Mouse (Mus musculus) myocyte (in vitro differentiated cells): ENCODE measurements at regions not wholly inside any gene's neighbourhood (a gene's known extent, or its start where the extent isn't known, plus 50 kb on each side); places are given as distances from the start of the nearest gene placed in this dataset.
"Not testable (repeated sequence)": the region's sequence is repeated elsewhere in the genome, so short reads cannot be mapped to it uniquely, and the experiment has no call there.

ENCODE experiments used
- H3K27me3 ChIP-seq: one replicate; pipeline ENCODE4 v1.6.1; 2011; ENCODE audit not compliant: control insufficient read depth, insufficient read depth, insufficient read length
- H3K36me3 ChIP-seq: one replicate; pipeline ENCODE4 v1.6.1; 2011; ENCODE audit not compliant: control insufficient read depth, insufficient read depth
- H3K4me2 ChIP-seq: one replicate; pipeline ENCODE4 v1.6.1; 2011; ENCODE audit warnings: low read depth, control low read depth
- H3K4me3 ChIP-seq: one replicate; pipeline ENCODE4 v1.5.1; 2011; ENCODE audit warnings: mild to moderate bottlenecking, control low read depth, moderate library complexity
- H3K79me2 ChIP-seq: one replicate; pipeline ENCODE4 v1.6.1; 2011; ENCODE audit not compliant: control insufficient read depth, insufficient read depth
- H3ac ChIP-seq: one replicate; pipeline ENCODE4 v1.6.1; 2011; ENCODE audit not compliant: control insufficient read depth, insufficient read length
- CEBPB ChIP-seq: IDR thresholded peaks from 2 replicates; pipeline ENCODE4 v1.6.1; 2011; ENCODE audit warnings: mild to moderate bottlenecking, moderate library complexity; ENCODE audit not compliant: poor library complexity, insufficient read depth, severe bottlenecking
- E2F4 ChIP-seq: IDR thresholded peaks from one replicate; pipeline ENCODE4 v1.6.1; 2011; ENCODE audit warnings: mild to moderate bottlenecking, control low read depth, moderate library complexity; ENCODE audit not compliant: insufficient read depth
- MAX ChIP-seq: IDR thresholded peaks from one replicate; pipeline ENCODE4 v1.6.1; 2011; ENCODE audit warnings: low read depth, mild to moderate bottlenecking, control low read depth
- MYOD1 ChIP-seq, 3 experiments: IDR thresholded peaks; one replicate each; pipeline ENCODE4 v1.6.1; 2011; ENCODE audit warnings: control low read depth in 2 of 3, low read depth in 2 of 3, mild to moderate bottlenecking in 2 of 3, moderate library complexity in 1 of 3; ENCODE audit not compliant: insufficient read length in 2 of 3, control insufficient read depth in 1 of 3
- MYOG ChIP-seq, 3 experiments: IDR thresholded peaks; one replicate each; pipeline ENCODE4 v1.6.1; 2011; ENCODE audit warnings: control low read depth in 2 of 3, low read depth in 2 of 3, mild to moderate bottlenecking in 2 of 3; ENCODE audit not compliant: insufficient read length in 2 of 3, control insufficient read depth in 1 of 3, insufficient read depth in 1 of 3
- POLR2A ChIP-seq: IDR thresholded peaks from one replicate; pipeline ENCODE4 v1.6.1; 2011; ENCODE audit warnings: low read depth, mild to moderate bottlenecking, control low read depth, moderate library complexity; ENCODE audit not compliant: insufficient read length
- POLR2AphosphoS2 ChIP-seq: IDR thresholded peaks from one replicate; pipeline ENCODE4 v1.6.1; 2011; ENCODE audit warnings: low read depth, control low read depth; ENCODE audit not compliant: insufficient read length
- REST ChIP-seq: IDR thresholded peaks from one replicate; pipeline ENCODE4 v1.6.1; 2011; ENCODE audit warnings: mild to moderate bottlenecking, control low read depth, moderate library complexity; ENCODE audit not compliant: insufficient read depth, insufficient read length
- SRF ChIP-seq: IDR thresholded peaks from one replicate; pipeline ENCODE4 v1.6.1; 2011; ENCODE audit warnings: low read depth; ENCODE audit not compliant: control insufficient read depth, insufficient read length
- TCF12 ChIP-seq: IDR thresholded peaks from one replicate; pipeline ENCODE4 v1.6.1; 2011; ENCODE audit warnings: mild to moderate bottlenecking, control low read depth; ENCODE audit not compliant: poor library complexity, insufficient read depth, severe bottlenecking
- TCF3 ChIP-seq: IDR thresholded peaks from one replicate; pipeline ENCODE4 v1.6.1; 2011; ENCODE audit warnings: low read depth, control low read depth; ENCODE audit not compliant: insufficient read length
- USF1 ChIP-seq: IDR thresholded peaks from one replicate; pipeline ENCODE4 v1.6.1; 2011; ENCODE audit warnings: low read depth, mild to moderate bottlenecking, control low read depth, moderate library complexity

- no peak overlapping the region for H3K4me2 ChIP-seq
- no peaks in the 10 kb centered on the region for H3K36me3 ChIP-seq
- no peaks in the 10 kb centered on the region for H3K79me2 ChIP-seq
- TF ChIP-seq SRF (no peak), POLR2AphosphoS2 (no peak), USF1 (no peak), MYOG (IDR thresholded peaks at IDR 0.05; ENCODE audit: control insufficient read depth in 1 of 3, insufficient read depth in 1 of 3, insufficient read length in 2 of 3, low read depth in 2 of 3) (no peak), TCF3 (no peak), MYOD1 (IDR thresholded peaks at IDR 0.05; ENCODE audit: control insufficient read depth in 1 of 3, insufficient read length in 2 of 3, low read depth in 2 of 3) (no peak), MAX (no peak), TCF12 (no peak), E2F4 (no peak), POLR2A (no peak), CEBPB (no peak), REST (no peak)
- no peak overlapping the region for H3ac ChIP-seq
- H3K4me3 ChIP-seq = no peak overlapping the region
- no peaks in the 10 kb centered on the region for H3K27me3 ChIP-seq
These were observed 261.1 kb downstream of the Dad1 start for GRCm38 (mm10) chr14:53992712-53993286.

GRCm38 (mm10) chr14:53991390-53991789 lies 262.5 kb downstream of the Dad1 start:
- Histone ChIP-seq H3K4me3 (no peak overlapping the region), H3K27me3 (no peaks in the 10 kb centered on the region), H3K36me3 (no peaks in the 10 kb centered on the region), H3K4me2 (no peak overlapping the region), H3ac (no peak overlapping the region), H3K79me2 (no peaks in the 10 kb centered on the region)
- TF ChIP-seq MAX (no peak), E2F4 (no peak)

GRCm38 (mm10) chr14:53980771-53981170 lies 273.1 kb downstream of the Dad1 start:
- Histone ChIP-seq H3K27me3 (no peaks in the 10 kb centered on the region), H3ac (no peak overlapping the region), H3K36me3 (no peaks in the 10 kb centered on the region), H3K79me2 (no peaks in the 10 kb centered on the region), H3K4me3 (no peak overlapping the region), H3K4me2 (no peak overlapping the region)
- TF ChIP-seq USF1 (no peak), TCF12 (no peak), POLR2AphosphoS2 (no peak), E2F4 (no peak), CEBPB (no peak)

- not testable (repeated sequence) for H3K4me3 ChIP-seq, H3K36me3 ChIP-seq, H3ac ChIP-seq, H3K27me3 ChIP-seq, H3K79me2 ChIP-seq, H3K4me2 ChIP-seq
These were observed 292.5 kb downstream of the Dad1 start for GRCm38 (mm10) chr14:53961426-53961825.

DNA sequence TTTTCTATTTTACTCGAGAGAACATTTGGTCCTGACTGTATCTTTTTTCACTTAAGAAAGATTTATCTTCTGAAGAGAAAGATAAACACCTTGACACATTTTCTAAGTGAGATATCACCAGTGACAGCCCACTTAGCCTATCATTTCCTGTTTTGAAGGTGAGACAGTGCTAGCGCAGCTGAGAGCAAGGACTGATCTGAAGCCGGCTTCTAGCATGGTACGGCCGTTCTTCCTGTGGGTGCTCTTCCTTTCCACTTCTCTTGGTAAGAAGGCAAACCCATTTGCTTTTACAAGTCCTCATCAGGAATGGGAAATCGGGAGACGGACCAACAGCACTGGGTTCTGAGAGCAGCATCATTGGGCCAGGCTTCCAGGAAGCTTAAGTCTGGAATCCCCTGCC lies 293.1 kb downstream of the Dad1 start:
- Histone ChIP-seq H3K36me3 (no peaks in the 10 kb centered on the region), H3K27me3 (no peaks in the 10 kb centered on the region), H3K4me2 (no peak overlapping the region), H3K79me2 (no peaks in the 10 kb centered on the region), H3ac (no peak overlapping the region), H3K4me3 (no peak overlapping the region)
- TF ChIP-seq REST (no peak), E2F4 (no peak), MYOD1 (IDR thresholded peaks at IDR 0.05; ENCODE audit: control insufficient read depth in 1 of 3, insufficient read length in 2 of 3, low read depth in 2 of 3) (no peak), POLR2A (no peak), MAX (no peak), TCF3 (no peak), USF1 (no peak), MYOG (IDR thresholded peaks at IDR 0.05; ENCODE audit: control insufficient read depth in 1 of 3, insufficient read depth in 1 of 3, insufficient read length in 2 of 3, low read depth in 2 of 3) (no peak), POLR2AphosphoS2 (no peak)

GRCm38 (mm10) chr14:53935791-53936231 lies 318.1 kb downstream of the Dad1 start:
- H3ac ChIP-seq, H3K36me3 ChIP-seq, H3K4me2 ChIP-seq, H3K27me3 ChIP-seq, H3K4me3 ChIP-seq, H3K79me2 ChIP-seq: not testable (repeated sequence)

DNA sequence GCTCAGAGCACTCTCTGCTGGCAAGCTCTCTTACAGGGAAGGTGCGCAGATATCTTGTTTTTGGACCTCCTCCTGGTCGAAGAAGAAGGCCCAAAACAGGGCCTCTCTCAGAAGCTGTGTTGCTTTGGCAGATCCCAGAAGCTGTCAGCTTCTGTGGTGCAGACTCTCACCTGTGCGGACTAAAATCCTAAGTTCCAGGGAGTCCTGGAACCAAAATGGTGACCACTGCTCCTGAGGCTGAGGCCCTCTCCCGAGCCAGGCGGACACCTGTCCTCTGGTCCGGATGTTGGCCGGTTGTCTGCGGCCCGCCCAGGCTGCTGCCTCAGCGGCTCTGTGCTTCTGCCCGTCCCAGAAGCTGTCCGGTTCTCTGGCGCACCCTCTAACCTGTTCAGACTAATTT lies 318.6 kb downstream of the Dad1 start:
- not testable (repeated sequence) for H3ac ChIP-seq, H3K4me3 ChIP-seq, H3K36me3 ChIP-seq

More for the DNA sequence above, 318.6 kb downstream of the Dad1 start:
- H3K27me3 ChIP-seq, H3K79me2 ChIP-seq, H3K4me2 ChIP-seq: not testable (repeated sequence)
